Mouse (Mus musculus): ENCODE results near the gene Tom1l2.

GRCm38 (mm10) chr11:60300318-60300717 lies 52.4 kb downstream of the Tom1l2 start:
- no peak for TF ChIP-seq CTCF (IDR thresholded peaks at IDR 0.05)
- no peak for TF ChIP-seq EP300 (IDR thresholded peaks at IDR 0.05)
